Mouse (Mus musculus) kidney, postnatal 14 days (tissue): ENCODE data around the gene Rab10.

Source experiments
- DNase-seq: peaks from one replicate; pipeline ENCODE4 v3.0.0; 2022; ENCODE audit warnings: mixed read lengths

The Rab10 gene

DNA sequence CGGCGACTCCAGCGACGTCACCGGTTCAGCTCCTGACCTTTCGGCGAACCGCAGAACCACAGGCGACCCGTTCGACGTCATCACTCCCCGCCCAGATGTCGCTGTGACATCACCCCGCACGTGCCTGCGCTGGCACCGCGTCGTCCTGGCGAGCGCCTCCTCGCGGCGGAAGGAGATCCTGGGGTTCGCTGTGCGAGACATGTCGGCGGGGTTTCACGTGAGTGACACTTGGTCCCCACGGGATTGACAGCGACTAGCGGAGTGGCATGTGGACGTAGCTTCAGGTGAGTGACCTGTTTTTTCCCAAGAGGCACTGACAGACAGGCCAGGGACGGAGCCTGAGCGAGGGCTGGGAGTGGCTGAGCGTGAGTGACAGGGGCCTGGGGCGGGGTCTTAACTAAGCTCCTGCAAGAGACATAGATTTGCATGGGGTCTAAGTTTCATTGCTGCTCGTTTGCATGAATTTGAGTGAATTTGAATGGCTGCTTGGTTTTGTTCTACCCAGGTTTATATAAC, 74.1 kb downstream of the Rab10 start:
- peak; percentile 95 for DNase-seq

GRCm38 (mm10) chr12:3235124-3235631, 74.6 kb downstream of the Rab10 start:
- DNase-seq = peak; percentile 96

DNA sequence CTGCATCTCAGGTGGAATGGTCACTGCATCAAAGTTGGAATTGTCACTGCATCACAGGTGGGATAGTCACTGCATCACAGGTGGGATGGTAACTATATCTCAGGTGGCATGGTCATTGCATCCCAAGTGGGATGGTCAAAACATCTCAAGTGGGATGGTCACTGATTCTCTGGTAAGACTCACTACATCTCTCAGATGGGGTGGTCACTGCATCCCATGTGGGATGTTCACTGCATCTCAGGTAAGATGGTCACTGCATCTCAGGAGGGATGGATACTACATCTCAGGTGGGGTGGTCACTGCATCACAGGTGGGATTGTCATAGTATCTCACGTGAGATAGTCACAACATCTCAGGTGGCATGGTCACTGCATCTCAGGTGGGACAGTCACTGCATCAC, 75.7 kb downstream of the Rab10 start:
- DNase-seq = no peak

DNA sequence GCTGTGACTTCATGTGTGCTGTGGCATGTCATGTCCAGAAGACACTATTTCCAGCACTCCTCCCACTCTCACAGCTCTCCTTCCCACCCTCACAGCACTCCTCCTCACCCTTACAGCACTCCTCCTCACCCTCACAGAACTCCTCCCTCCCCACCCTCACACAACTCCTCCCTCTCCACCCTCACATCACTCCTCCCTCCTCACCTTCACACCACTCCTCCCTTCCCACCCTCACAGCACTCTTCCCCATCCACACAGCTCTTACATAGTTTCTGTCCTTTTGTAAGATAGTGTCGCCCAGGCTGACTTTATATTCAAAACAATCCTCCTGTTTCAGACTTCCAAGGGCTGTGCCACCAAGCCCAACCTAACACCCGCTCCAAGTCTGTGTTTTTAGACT, 86.4 kb downstream of the Rab10 start:
- DNase-seq = no peak

DNA sequence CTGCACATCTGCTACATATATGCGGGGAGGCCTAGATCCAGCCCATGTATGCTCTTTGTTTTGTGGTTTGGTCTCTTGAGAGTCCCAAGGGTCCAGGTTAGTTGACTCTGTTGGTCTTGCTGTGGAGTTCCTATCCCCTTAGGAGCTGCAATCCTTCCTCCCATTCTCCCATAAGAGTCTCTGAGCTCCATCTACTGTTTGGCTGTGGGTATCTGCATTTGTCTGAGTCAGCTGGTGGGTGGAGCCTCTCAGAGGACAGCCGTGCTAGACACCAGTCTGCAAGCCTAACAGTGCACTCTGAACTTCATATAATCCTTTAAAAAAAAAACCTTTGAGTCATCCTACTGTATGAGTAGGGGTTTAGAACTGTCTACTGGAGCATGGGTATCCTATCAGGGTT, 99.6 kb downstream of the Rab10 start:
- no peak for DNase-seq

DNA sequence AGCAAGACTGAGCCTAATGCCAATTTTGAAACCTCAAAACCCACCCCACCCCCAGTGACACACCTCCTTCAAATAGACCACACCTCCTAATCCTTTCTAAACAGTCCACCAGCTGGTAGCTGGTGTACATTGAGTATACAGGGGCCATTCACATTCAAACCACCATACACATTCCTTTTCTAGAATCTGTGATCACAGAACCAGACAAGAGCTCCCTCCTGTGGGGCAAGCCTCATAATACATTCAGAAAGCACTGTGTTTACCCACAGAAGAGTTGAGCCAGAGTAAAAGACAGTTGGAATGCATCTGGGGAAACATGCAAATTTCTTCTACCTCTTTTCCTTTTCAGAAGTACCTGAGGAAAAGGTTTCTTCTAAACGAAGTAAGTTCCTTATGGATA, 100.6 kb downstream of the Rab10 start:
- DNase-seq = no peak
